Comparison of ENCODE assay signal across 14 mouse cellular contexts in genomic region chr12:94252957-94253633, GRCm38 (mm10).
A peak's percentile ranks its signal among the peaks of the same experiment; 100 is the strongest.
DNase-seq lines count a peak whose midpoint lies in the region; ATAC-seq and TF ChIP-seq lines count a peak whose summit lies in the region.
"Had no signal": no experiment of that assay in that cellular context is flagged by ENCODE, and none has a peak within 500 bp of the region (broad histone marks: within the 10 kb centered on the region; RNA-seq: fewer than 3 reads in every experiment).

No protein-coding gene starts in this region.

- DNase-seq in heart, adult 2 months = peak; percentile 3 to 13
- no peak for DNase-seq in heart, postnatal 14 days
- no peak for DNase-seq in lung, adult 2 months
- DNase-seq in heart, postnatal 10 days = peak; percentile 5 to 11
- peak; percentile 51 for DNase-seq in retina, embryonic 14.5 days (ENCODE audit: low spot score)
- no peak for DNase-seq in forebrain, postnatal 0 days
- DNase-seq: cerebellum, postnatal 10 days; liver, embryonic 13.5 days; spleen, adult 18-20 months had no signal

- 39% methylated on average over 8 of the region's 8 CpGs for WGBS in heart, adult 2 months
- 28% methylated on average over 8 of the region's 8 CpGs for WGBS in lung, embryonic 15.5 days
- WGBS in lung, adult 2 months = 33% methylated on average over 8 of the region's 8 CpGs
- 61% methylated on average over 8 of the region's 8 CpGs for WGBS in forebrain, postnatal 0 days
- WGBS in midbrain, embryonic 13.5 days = 63% methylated on average over 8 of the region's 8 CpGs

- TF ChIP-seq CTCF in heart, adult 2 months (IDR thresholded peaks at IDR 0.05) = no peak
- TF ChIP-seq CTCF in lung, adult 2 months (IDR thresholded peaks at IDR 0.05; ENCODE audit: insufficient read depth, low read length) = no peak
- TF ChIP-seq CTCF in forebrain, postnatal 0 days (IDR thresholded peaks at IDR 0.05; ENCODE audit: low read depth) = no peak

- H3K9ac ChIP-seq in heart, adult 2 months (ENCODE audit: low read depth, low read length) = no peak overlapping the region
- no peak overlapping the region for H3K9ac ChIP-seq in lung, embryonic 15.5 days
- no peak overlapping the region for H3K9ac ChIP-seq in forebrain, postnatal 0 days
- H3K9ac ChIP-seq in midbrain, embryonic 13.5 days (replicated peaks) = no peak overlapping the region
- H3K9ac ChIP-seq: forebrain, embryonic 13.5 days; intestine, embryonic 15.5 days; liver, embryonic 13.5 days; midbrain, embryonic 15.5 days had no signal

- TF ChIP-seq POLR2A in heart, adult 2 months (IDR thresholded peaks at IDR 0.05; ENCODE audit: insufficient read depth, low read depth, low read length) = no peak
- TF ChIP-seq POLR2A in lung, adult 2 months (IDR thresholded peaks at IDR 0.05; ENCODE audit: borderline replicate concordance, extremely low read depth, low read depth, low read length) = no peak

- H3K9me3 ChIP-seq in lung, embryonic 15.5 days = no peaks in the 10 kb centered on the region
- no peaks in the 10 kb centered on the region for H3K9me3 ChIP-seq in forebrain, postnatal 0 days (ENCODE audit: low read length)
- no peaks in the 10 kb centered on the region for H3K9me3 ChIP-seq in midbrain, embryonic 13.5 days
- H3K9me3 ChIP-seq: forebrain, embryonic 13.5 days; intestine, embryonic 15.5 days; liver, embryonic 13.5 days; midbrain, embryonic 15.5 days had no signal

- no peak overlapping the region for H3K4me2 ChIP-seq in lung, embryonic 15.5 days
- no peak overlapping the region for H3K4me2 ChIP-seq in forebrain, postnatal 0 days (ENCODE audit: low read depth)
- no peak overlapping the region for H3K4me2 ChIP-seq in midbrain, embryonic 13.5 days (replicated peaks)
- H3K4me2 ChIP-seq: forebrain, embryonic 13.5 days; intestine, embryonic 15.5 days; liver, embryonic 13.5 days; midbrain, embryonic 15.5 days had no signal

- no peaks in the 10 kb centered on the region for H3K79me2 ChIP-seq in heart, adult 2 months (replicated peaks; ENCODE audit: control insufficient read depth, insufficient read depth, low read length)

- 0 out of 2 replicates have a peak, but pooled peaks cover 2% of the 10 kb centered on the region for H3K4me1 ChIP-seq in heart, adult 2 months (ENCODE audit: control insufficient read depth, insufficient read depth, low read length)
- H3K4me1 ChIP-seq in lung, embryonic 15.5 days = no peaks in the 10 kb centered on the region
- no peaks in the 10 kb centered on the region for H3K4me1 ChIP-seq in lung, adult 2 months (ENCODE audit: control insufficient read depth, insufficient read depth, low read length)
- H3K4me1 ChIP-seq in forebrain, postnatal 0 days (ENCODE audit: insufficient read depth) = no peaks in the 10 kb centered on the region
- no peaks in the 10 kb centered on the region for H3K4me1 ChIP-seq in midbrain, embryonic 13.5 days (replicated peaks)
- H3K4me1 ChIP-seq: forebrain, embryonic 13.5 days; intestine, embryonic 15.5 days; liver, embryonic 13.5 days; midbrain, embryonic 15.5 days had no signal

- no peaks in the 10 kb centered on the region for H3K36me3 ChIP-seq in heart, adult 2 months (ENCODE audit: control insufficient read depth, insufficient read depth, low read length)
- H3K36me3 ChIP-seq in lung, embryonic 15.5 days = no peaks in the 10 kb centered on the region
- H3K36me3 ChIP-seq in forebrain, postnatal 0 days (ENCODE audit: insufficient read depth) = no peaks in the 10 kb centered on the region
- H3K36me3 ChIP-seq in midbrain, embryonic 13.5 days = no peaks in the 10 kb centered on the region
- H3K36me3 ChIP-seq: intestine, embryonic 15.5 days; liver, embryonic 13.5 days; midbrain, embryonic 15.5 days had no signal

- peak; percentile 85; the same call in 1 of the 2 replicates for ATAC-seq in lung, embryonic 15.5 days (ENCODE audit: borderline replicate concordance, extremely low read depth, low FRiP score, low TSS enrichment)
- no peak for ATAC-seq in forebrain, postnatal 0 days
- ATAC-seq in midbrain, embryonic 13.5 days = no peak
- ATAC-seq: forebrain, embryonic 13.5 days; intestine, embryonic 15.5 days; midbrain, embryonic 15.5 days had no signal

- no peaks in the 10 kb centered on the region for H3K27me3 ChIP-seq in heart, adult 2 months (ENCODE audit: control insufficient read depth, insufficient read depth, low read length)
- H3K27me3 ChIP-seq in lung, embryonic 15.5 days = no peaks in the 10 kb centered on the region
- H3K27me3 ChIP-seq in forebrain, postnatal 0 days (ENCODE audit: insufficient read depth, low read length) = no peaks in the 10 kb centered on the region
- no peaks in the 10 kb centered on the region for H3K27me3 ChIP-seq in midbrain, embryonic 13.5 days
- H3K27me3 ChIP-seq: forebrain, embryonic 13.5 days; intestine, embryonic 15.5 days; liver, embryonic 13.5 days; midbrain, embryonic 15.5 days had no signal

- no peak for TF ChIP-seq EP300 in heart, adult 2 months (IDR thresholded peaks at IDR 0.05; ENCODE audit: insufficient read depth, low read depth, low read length)

- H3K27ac ChIP-seq in heart, adult 2 months = no peak overlapping the region
- no peak overlapping the region for H3K27ac ChIP-seq in lung, embryonic 15.5 days
- H3K27ac ChIP-seq in forebrain, postnatal 0 days (ENCODE audit: low read depth, low read length) = no peak overlapping the region
- H3K27ac ChIP-seq in midbrain, embryonic 13.5 days = no peak overlapping the region
- H3K27ac ChIP-seq: forebrain, embryonic 13.5 days; intestine, embryonic 15.5 days; liver, embryonic 13.5 days; midbrain, embryonic 15.5 days had no signal

- no peak overlapping the region for H3K4me3 ChIP-seq in heart, adult 2 months
- H3K4me3 ChIP-seq in lung, embryonic 15.5 days = no peak overlapping the region
- H3K4me3 ChIP-seq in lung, adult 2 months (replicated peaks; ENCODE audit: extremely low read depth, low read depth, low read length) = no peak overlapping the region
- H3K4me3 ChIP-seq in forebrain, postnatal 0 days (ENCODE audit: low read depth, low read length) = no peak overlapping the region
- no peak overlapping the region for H3K4me3 ChIP-seq in midbrain, embryonic 13.5 days (replicated peaks)
- H3K4me3 ChIP-seq: forebrain, embryonic 13.5 days; intestine, embryonic 15.5 days; liver, embryonic 13.5 days; midbrain, embryonic 15.5 days had no signal

- intact Hi-C loops in heart, adult 2 months (cut with DNase I) = no loop called here
- intact Hi-C loops in heart, postnatal 14 days (cut with DNase I) = no loop called here
- intact Hi-C loops in heart, postnatal 10 days (cut with DNase I) = no loop called here

Comparison
In these comparisons a context has a peak if more than half of its experiments do, and no peak if none do; other contexts are left out.
1. DNase-seq: peak in heart, adult 2 months (2 of 2), heart, postnatal 10 days (2 of 2) and retina, embryonic 14.5 days (single experiment); none in heart, postnatal 14 days (0 of 2), lung, adult 2 months (single experiment) and forebrain, postnatal 0 days (single experiment).